Mouse (Mus musculus) embryonic fibroblast, embryonic 13.5 days (primary cell): ENCODE data around the gene Pdcd1lg2.

Source experiments
- CTCF ChIP-seq: IDR thresholded peaks from 2 replicates; pipeline ENCODE4 v1.5.1; 2011; ENCODE audit warnings: mild to moderate bottlenecking, control low read depth, low read length, moderate library complexity, borderline replicate concordance; ENCODE audit not compliant: insufficient read depth
- POLR2A ChIP-seq: IDR thresholded peaks from 2 replicates; pipeline ENCODE4 v1.6.1; 2011; ENCODE audit warnings: low read depth, mild to moderate bottlenecking, control low read depth, low read length, moderate library complexity

DNA sequence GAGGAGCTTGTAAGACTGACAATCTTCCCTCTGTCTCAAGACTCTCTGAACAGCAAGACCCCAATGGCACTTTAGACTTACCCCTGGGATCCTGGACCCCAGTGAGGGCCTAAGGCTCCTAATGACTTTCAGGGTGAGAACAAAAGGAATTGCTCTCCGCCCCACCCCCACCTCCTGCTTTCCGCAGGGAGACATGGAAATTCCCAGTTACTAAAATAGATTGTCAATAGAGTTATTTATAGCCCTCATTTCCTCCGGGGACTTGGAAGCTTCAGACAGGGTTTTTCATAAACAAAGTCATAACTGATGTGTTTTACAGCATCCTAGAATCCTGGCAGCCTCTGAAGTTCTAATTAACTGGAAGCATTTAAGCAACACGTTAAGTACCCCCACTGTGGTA is 59.9 kb downstream of the Pdcd1lg2 start:
- no peak for TF ChIP-seq POLR2A
- no peak for TF ChIP-seq CTCF
